Mouse (Mus musculus): ENCODE results near the gene Zmiz2. TPM values are rescaled to one million over a fixed set of nuclear protein-coding genes. Genes with fewer than 3 reads are reported as not detected.

Zmiz2 gene
- total RNA-seq (2023) = 100 to 1,000 TPM; 127 to 142 TPM

GRCm38 (mm10) chr11:6388726-6389413, at the start of gene Zmiz2:
TSS of gene Zmiz2 (plus strand) at chr11:6389074.

GRCm38 (mm10) chr11:6414751-6415550, 26.1 kb downstream of the Zmiz2 start, which contains the start of gene Ppia:
TSS of gene Ppia (plus strand) at chr11:6415443.

GRCm38 (mm10) chr11:6444077-6444853, 55.4 kb downstream of the Zmiz2 start, which contains the start of gene H2afv:
TSS of gene H2afv (minus strand) at chr11:6444443.

Other genes with a start within 250 kb of the Zmiz2 start
- not detected for gene A730071L15Rik, start 189.0 kb upstream of the Zmiz2 start, total RNA-seq (2023)
- 10 to 100 TPM; 39.6 to 42.5 TPM for gene Nudcd3, start 188.7 kb upstream of the Zmiz2 start, total RNA-seq (2023)
- under 1 TPM in 1 of 2 experiments, not detected in 1; 0.12 TPM for gene Npc1l1, start 158.9 kb upstream of the Zmiz2 start, total RNA-seq (2023)
- gene Ddx56, start 121.3 kb upstream of the Zmiz2 start, total RNA-seq (2023) = 10 to 100 TPM; 31.4 to 32.1 TPM
- gene Tmed4, start 114.2 kb upstream of the Zmiz2 start, total RNA-seq (2023) = 10 to 100 TPM; 41.3 to 44.7 TPM
- 100 to 1,000 TPM; 151 to 152 TPM for gene Ogdh, start 97.4 kb upstream of the Zmiz2 start, total RNA-seq (2023)
- gene Ppia, start 26.4 kb downstream of the Zmiz2 start, total RNA-seq (2023) = 1,000 to 10,000 TPM in 1 of 2 experiments, 100 to 1,000 TPM in 1; 735 to 1,042 TPM
- 10 to 100 TPM; 29.2 to 34.9 TPM for gene H2afv, start 55.4 kb downstream of the Zmiz2 start, total RNA-seq (2023)
- gene Purb, start 86.8 kb downstream of the Zmiz2 start, total RNA-seq (2023) = 10 to 100 TPM; 44.9 to 45.6 TPM
- gene Myo1g, start 131.9 kb downstream of the Zmiz2 start, total RNA-seq (2023) = 100 to 1,000 TPM; 690 to 791 TPM
- gene Ccm2, start 157.8 kb downstream of the Zmiz2 start, total RNA-seq (2023) = 100 to 1,000 TPM; 144 TPM
- gene Nacad, start 217.0 kb downstream of the Zmiz2 start, total RNA-seq (2023) = under 1 TPM; 0.55 to 0.66 TPM
- 10 to 100 TPM; 75.2 to 80.3 TPM for gene Tbrg4, start 237.0 kb downstream of the Zmiz2 start, total RNA-seq (2023)
- not detected for gene Wap, start 249.6 kb downstream of the Zmiz2 start, total RNA-seq (2023)